Mouse (Mus musculus) midbrain, embryonic 14.5 days (tissue): ENCODE results near the gene Slc16a14. TPM values are rescaled to one million over a fixed set of nuclear protein-coding genes. Genes with fewer than 3 reads are reported as not detected.
A peak's percentile ranks its signal among the peaks of the same experiment; 100 is the strongest.

ENCODE experiments used
- ATAC-seq: fragments of 200-750 bp; cut with Nextera tagmentation; 2 replicates; pipeline ENCODE4 v1.8.0; 2017; ENCODE audit warnings: moderate number of reproducible peaks, moderate library complexity; ENCODE audit not compliant: low FRiP score, low TSS enrichment
- DNase-seq: peaks from one replicate; pipeline ENCODE4 v3.0.0-alpha.2; 2015
- H3K27ac ChIP-seq: fragments of 300-500 bp; sonication (generic); replicated peaks from 2 replicates; pipeline ENCODE4 v1.5.1; 2014; ENCODE audit warnings: mild to moderate bottlenecking, low read depth, low read length, moderate library complexity
- H3K27me3 ChIP-seq: fragments of 300-500 bp; sonication (generic); 2 replicates; pipeline ENCODE4 v1.6.1; 2014; ENCODE audit warnings: low read length, control low read depth, mixed read lengths; ENCODE audit not compliant: control insufficient read depth, insufficient read depth
- H3K36me3 ChIP-seq: fragments of 300-500 bp; sonication (generic); 2 replicates; pipeline ENCODE4 v1.6.1; 2014; ENCODE audit warnings: low read length, control low read depth; ENCODE audit not compliant: control insufficient read depth, insufficient read depth
- H3K4me1 ChIP-seq: fragments of 300-500 bp; sonication (generic); 2 replicates; pipeline ENCODE4 v1.6.1; 2014; ENCODE audit warnings: mild to moderate bottlenecking, antibody characterized with exemption, low read length, control low read depth; ENCODE audit not compliant: control insufficient read depth, insufficient read depth
- H3K4me2 ChIP-seq: fragments of 300-500 bp; sonication (generic); 2 replicates; pipeline ENCODE4 v1.6.1; 2014; ENCODE audit warnings: mild to moderate bottlenecking, low read length, moderate library complexity
- H3K4me3 ChIP-seq: fragments of 300-500 bp; sonication (generic); replicated peaks from 2 replicates; pipeline ENCODE4 v1.5.1; 2014; ENCODE audit warnings: low read depth, low read length
- H3K9ac ChIP-seq: fragments of 300-500 bp; sonication (generic); replicated peaks from 2 replicates; pipeline ENCODE4 v1.6.1; 2014; ENCODE audit warnings: mild to moderate bottlenecking, low read length, moderate library complexity
- H3K9me3 ChIP-seq: fragments of 300-500 bp; sonication (generic); 2 replicates; pipeline ENCODE4 v1.6.1; 2016; ENCODE audit warnings: low read length, control low read depth, mixed read lengths; ENCODE audit not compliant: control insufficient read depth
- WGBS: fragments of 180-500 bp; shearing (Covaris S2); extraction: QIAGEN DNeasy Blood & Tissue Kit; methylation state at CpG from one replicate; pipeline ENCODE4 v1.1.7; 2014; 5-methylcytosine and 5-hydroxymethylcytosine counted together
- polyA plus RNA-seq: library from polyadenylated mRNA; unstranded; fragments of >200 nt; fragmentation: Nextera tagmentation; extraction: Ambion mirVana; gene quantifications from 2 replicates; pipeline ENCODE4 v1.2.1, GENCODE M21; 2014

Slc16a14 gene
- polyA plus RNA-seq, 1 experiment from 2014 or later: 20.5 TPM

DNA sequence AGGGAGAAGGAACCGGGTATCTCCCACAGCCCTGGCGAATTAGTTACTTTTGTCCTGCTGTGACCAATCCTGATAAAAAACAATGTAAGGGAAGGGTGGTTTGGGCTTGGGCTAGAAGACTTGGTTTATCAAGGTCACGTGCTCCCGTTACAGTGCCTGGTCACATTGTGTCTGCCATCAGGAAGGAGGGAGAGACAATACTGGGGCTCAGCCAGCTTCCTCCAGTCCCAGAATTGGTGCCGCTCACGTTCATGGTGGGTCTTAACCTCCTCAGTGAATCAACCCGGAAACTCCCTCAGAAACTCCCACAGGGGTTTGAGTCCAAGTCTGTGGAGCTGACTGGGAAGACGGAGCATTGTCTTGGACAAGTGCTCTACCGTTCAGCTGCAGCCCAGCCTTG, 9.3 kb downstream of the Slc16a14 start:
- H3K27ac ChIP-seq: no peak overlapping the region
- no peak overlapping the region for H3K4me3 ChIP-seq
- no peak overlapping the region for H3K4me2 ChIP-seq
- ATAC-seq: no peak
- H3K36me3 ChIP-seq: peaks cover 34% of the 10 kb centered on the region
- no peaks in the 10 kb centered on the region for H3K4me1 ChIP-seq
- 73% methylated on average over 9 of the region's 9 CpGs for WGBS
- no peak for DNase-seq
- no peak overlapping the region for H3K9ac ChIP-seq
- no peaks in the 10 kb centered on the region for H3K9me3 ChIP-seq
- H3K27me3 ChIP-seq: no peaks in the 10 kb centered on the region

DNA sequence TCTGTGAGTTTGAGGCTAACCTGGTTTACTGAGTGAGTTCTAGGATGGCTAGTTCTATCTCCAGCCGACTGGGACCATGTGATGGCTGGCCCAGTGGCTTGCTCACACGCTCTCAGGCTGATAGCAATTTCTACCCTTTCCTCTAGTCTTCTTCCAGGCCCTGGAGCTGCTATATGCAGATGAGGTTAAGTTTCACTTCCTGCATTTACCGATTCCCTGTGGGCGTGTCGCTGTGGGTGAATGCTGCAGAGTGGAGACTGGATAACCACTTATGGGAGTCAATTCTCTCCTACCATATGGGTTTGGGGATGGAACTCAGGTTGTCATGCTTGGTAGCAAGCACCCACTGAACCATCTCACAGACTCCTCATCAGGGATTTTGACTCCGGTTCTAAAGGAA, 10.8 kb downstream of the Slc16a14 start:
- Histone ChIP-seq H3K9me3 (no peaks in the 10 kb centered on the region), H3K4me2 (no peak overlapping the region), H3K4me3 (no peak overlapping the region), H3K4me1 (no peaks in the 10 kb centered on the region), H3K9ac (no peak overlapping the region), H3K36me3 (peaks cover 36% of the 10 kb centered on the region), H3K27me3 (no peaks in the 10 kb centered on the region), H3K27ac (no peak overlapping the region)
- no peak for DNase-seq
- 90% methylated on average over 6 of the region's 6 CpGs for WGBS
- no peak for ATAC-seq

GRCm38 (mm10) chr1:84923432-84923831, 11.5 kb downstream of the Slc16a14 start:
- 80% methylated on average over 2 of the region's 2 CpGs for WGBS
- H3K4me1 ChIP-seq: no peaks in the 10 kb centered on the region
- DNase-seq: no peak
- no peak overlapping the region for H3K27ac ChIP-seq
- H3K9me3 ChIP-seq: no peaks in the 10 kb centered on the region
- H3K4me2 ChIP-seq: no peak overlapping the region
- H3K36me3 ChIP-seq: peaks cover 37% of the 10 kb centered on the region
- no peak for ATAC-seq
- H3K9ac ChIP-seq: no peak overlapping the region
- no peaks in the 10 kb centered on the region for H3K27me3 ChIP-seq
- no peak overlapping the region for H3K4me3 ChIP-seq

DNA sequence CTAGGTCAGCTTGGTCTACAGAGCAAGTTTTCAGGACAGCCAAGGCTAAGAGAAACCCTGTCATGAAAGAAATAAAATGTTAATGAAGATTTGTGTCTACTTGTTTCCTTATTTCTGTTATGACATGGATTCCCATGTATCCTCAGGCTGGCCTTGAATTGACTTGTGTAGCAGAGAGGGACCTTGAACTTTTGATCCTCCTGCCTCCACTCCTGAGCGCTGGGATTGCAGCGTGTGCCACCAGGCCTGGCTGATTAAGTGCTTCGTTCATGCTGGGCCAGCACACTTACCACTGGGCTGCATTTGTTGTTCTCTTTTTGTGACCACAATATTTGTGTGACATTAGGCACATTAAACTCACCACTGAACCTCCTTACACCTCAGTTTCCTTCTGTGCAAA, 16.1 kb downstream of the Slc16a14 start:
- Histone ChIP-seq H3K27ac (no peak overlapping the region), H3K4me1 (no peaks in the 10 kb centered on the region), H3K4me2 (no peak overlapping the region), H3K27me3 (no peaks in the 10 kb centered on the region), H3K4me3 (no peak overlapping the region), H3K9me3 (no peaks in the 10 kb centered on the region), H3K36me3 (peaks cover 16% of the 10 kb centered on the region), H3K9ac (no peak overlapping the region)
- DNase-seq (no peak), ATAC-seq (no peak)
- 98% methylated on average over 3 of the region's 3 CpGs for WGBS

DNA sequence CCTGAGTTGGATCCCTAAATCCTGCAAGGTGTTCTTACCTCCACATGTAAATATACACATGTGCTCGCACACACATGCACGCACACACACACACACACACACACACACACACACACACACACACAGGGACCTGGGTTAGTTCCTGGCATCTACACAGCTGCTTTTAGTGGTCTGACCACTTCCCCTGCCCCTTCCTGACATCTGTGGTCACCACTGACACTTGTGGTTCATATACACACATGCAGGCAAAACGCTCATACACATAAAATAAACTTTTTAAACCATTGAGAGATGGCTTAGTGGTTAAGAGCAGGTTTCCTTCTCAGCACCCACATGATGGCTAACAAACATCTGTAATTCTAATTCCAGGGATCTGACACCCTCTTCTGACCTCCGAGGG, 19.9 kb downstream of the Slc16a14 start:
- H3K27me3 ChIP-seq: no peaks in the 10 kb centered on the region
- no peak overlapping the region for H3K27ac ChIP-seq
- ATAC-seq (no peak), DNase-seq (no peak)
- WGBS: 91% methylated on average over 4 of the region's 4 CpGs
- H3K9me3 ChIP-seq: no peaks in the 10 kb centered on the region
- H3K4me3 ChIP-seq: no peak overlapping the region
- 0 out of 2 replicates have a peak, but pooled peaks cover 2% of the 10 kb centered on the region for H3K4me1 ChIP-seq
- peaks cover 35% of the 10 kb centered on the region for H3K36me3 ChIP-seq
- H3K9ac ChIP-seq: no peak overlapping the region
- H3K4me2 ChIP-seq: no peak overlapping the region

GRCm38 (mm10) chr1:84912571-84912970, 22.4 kb downstream of the Slc16a14 start:
- Histone ChIP-seq H3K27me3 (no peaks in the 10 kb centered on the region), H3K4me2 (no peak overlapping the region), H3K4me3 (no peak overlapping the region), H3K4me1 (0 out of 2 replicates have a peak, but pooled peaks cover 2% of the 10 kb centered on the region), H3K9ac (no peak overlapping the region), H3K27ac (no peak overlapping the region), H3K36me3 (peaks cover 25% of the 10 kb centered on the region), H3K9me3 (no peaks in the 10 kb centered on the region)
- ATAC-seq: no peak
- WGBS: 95% methylated on average over 11 of the region's 11 CpGs
- no peak for DNase-seq

- Histone ChIP-seq H3K4me2 (no peak overlapping the region), H3K9ac (no peak overlapping the region), H3K9me3 (no peaks in the 10 kb centered on the region), H3K27ac (no peak overlapping the region), H3K36me3 (peaks cover 30% of the 10 kb centered on the region), H3K4me1 (0 out of 2 replicates have a peak, but pooled peaks cover 2% of the 10 kb centered on the region), H3K27me3 (no peaks in the 10 kb centered on the region), H3K4me3 (no peak overlapping the region)
- ATAC-seq (no peak), DNase-seq (peak; percentile 31)
- WGBS: 46% methylated on average over 8 of the region's 8 CpGs
Observed at GRCm38 (mm10) chr1:84910177-84910804, 24.6 kb downstream of the Slc16a14 start.

DNA sequence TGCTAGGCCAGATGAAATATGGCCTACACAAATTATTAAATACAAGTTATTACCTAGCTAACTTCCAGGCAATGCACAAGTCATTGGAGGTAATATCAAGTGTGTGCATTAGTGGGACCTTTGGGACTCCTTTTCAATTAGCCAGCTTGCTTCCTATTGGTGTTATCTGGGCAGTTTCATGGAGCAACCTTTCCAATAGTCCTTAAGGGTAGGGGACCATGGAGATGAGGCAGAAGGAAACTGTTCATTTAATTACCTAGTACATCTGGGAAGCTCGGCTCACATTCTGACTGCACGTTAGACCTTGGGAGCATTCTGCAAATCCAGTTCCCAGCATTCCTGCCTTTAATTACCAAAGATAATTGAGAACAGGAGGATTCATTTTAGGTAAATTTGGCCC, 30.5 kb downstream of the Slc16a14 start:
- H3K4me3 ChIP-seq: no peak overlapping the region
- H3K4me2 ChIP-seq: no peak overlapping the region
- H3K27ac ChIP-seq: no peak overlapping the region
- ATAC-seq: no peak
- H3K9ac ChIP-seq: no peak overlapping the region
- no peaks in the 10 kb centered on the region for H3K4me1 ChIP-seq
- WGBS: 77% methylated on average over 2 of the region's 2 CpGs
- no peaks in the 10 kb centered on the region for H3K9me3 ChIP-seq
- DNase-seq: no peak
- 0 out of 2 replicates have a peak, but pooled peaks cover 10% of the 10 kb centered on the region for H3K36me3 ChIP-seq
- H3K27me3 ChIP-seq: no peaks in the 10 kb centered on the region

DNA sequence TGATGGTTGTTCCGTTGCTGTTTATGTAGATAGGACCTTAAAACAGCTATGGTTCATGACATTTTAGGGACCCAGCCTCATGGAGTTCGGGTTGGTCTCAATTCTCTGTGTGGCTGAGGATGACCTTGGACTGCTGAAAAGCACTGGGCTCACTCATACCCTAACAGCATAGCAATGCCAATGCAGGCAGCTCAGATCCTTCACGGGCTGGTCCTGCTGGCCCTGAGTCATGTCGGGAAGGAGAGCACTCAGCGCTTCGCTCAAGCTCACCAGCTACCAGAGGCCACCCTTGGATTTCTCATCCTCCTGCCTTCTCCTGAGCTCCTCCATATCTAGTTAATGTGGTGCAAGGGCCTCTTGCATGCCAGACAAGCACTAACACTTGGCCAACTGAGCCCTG, 35.8 kb downstream of the Slc16a14 start:
- Histone ChIP-seq H3K27me3 (no peaks in the 10 kb centered on the region), H3K27ac (no peak overlapping the region), H3K4me1 (no peaks in the 10 kb centered on the region), H3K4me2 (no peak overlapping the region), H3K4me3 (no peak overlapping the region), H3K36me3 (0 out of 2 replicates have a peak, but pooled peaks cover 1% of the 10 kb centered on the region), H3K9me3 (no peaks in the 10 kb centered on the region), H3K9ac (no peak overlapping the region)
- DNase-seq: no peak
- no peak for ATAC-seq
- WGBS: 96% methylated on average over 6 of the region's 6 CpGs
